Mouse (Mus musculus) forebrain, postnatal 0 days (tissue): ENCODE measurements around the gene Lmo2. TPM values are rescaled to one million over a fixed set of nuclear protein-coding genes. Genes with fewer than 3 reads are reported as not detected.
"Not testable (repeated sequence)": the region's sequence is repeated elsewhere in the genome, so short reads cannot be mapped to it uniquely, and the experiment has no call there.

ENCODE experiments used
- ATAC-seq: fragments of 200-750 bp; cut with Nextera tagmentation; 2 replicates; pipeline ENCODE4 v1.8.0; 2017; ENCODE audit warnings: mild to moderate bottlenecking, moderate library complexity
- DNase-seq: peaks from one replicate; pipeline ENCODE4 v3.0.0-alpha.2; 2015
- H3K27ac ChIP-seq: fragments of 300-500 bp; sonication (generic); 2 replicates; pipeline ENCODE4 v1.5.1; 2014; ENCODE audit warnings: low read depth, mild to moderate bottlenecking, antibody characterized with exemption, low read length, moderate library complexity, mixed read lengths
- H3K27me3 ChIP-seq: fragments of 300-500 bp; sonication (generic); 2 replicates; pipeline ENCODE4 v1.6.1; 2014; ENCODE audit warnings: mild to moderate bottlenecking, low read length, mixed read lengths; ENCODE audit not compliant: insufficient read depth
- H3K36me3 ChIP-seq: fragments of 300-500 bp; sonication (generic); 2 replicates; pipeline ENCODE4 v1.6.1; 2014; ENCODE audit warnings: mild to moderate bottlenecking, moderate library complexity; ENCODE audit not compliant: insufficient read depth
- H3K4me1 ChIP-seq: fragments of 300-500 bp; sonication (generic); 2 replicates; pipeline ENCODE4 v1.6.1; 2014; ENCODE audit warnings: antibody characterized with exemption; ENCODE audit not compliant: insufficient read depth
- H3K4me2 ChIP-seq: fragments of 300-500 bp; sonication (generic); 2 replicates; pipeline ENCODE4 v1.6.1; 2014; ENCODE audit warnings: low read depth, mild to moderate bottlenecking, moderate library complexity
- H3K4me3 ChIP-seq: fragments of 300-500 bp; sonication (generic); 2 replicates; pipeline ENCODE4 v1.5.1; 2014; ENCODE audit warnings: low read depth, low read length, mixed read lengths
- H3K9ac ChIP-seq: fragments of 300-500 bp; sonication (generic); 2 replicates; pipeline ENCODE4 v1.6.1; 2014; ENCODE audit warnings: mild to moderate bottlenecking
- H3K9me3 ChIP-seq: fragments of 300-500 bp; sonication (generic); 2 replicates; pipeline ENCODE4 v1.6.1; 2016; ENCODE audit warnings: low read length
- CTCF ChIP-seq: sonication (generic); IDR thresholded peaks from 2 replicates; pipeline ENCODE4 v1.5.1; 2016; ENCODE audit warnings: antibody characterized with exemption, control low read depth, low read depth
- WGBS: fragments of 180-500 bp; shearing (Covaris S2); extraction: QIAGEN DNeasy Blood & Tissue Kit; methylation state at CpG from one replicate; pipeline ENCODE4 v1.1.7; 2014; 5-methylcytosine and 5-hydroxymethylcytosine counted together
- polyA plus RNA-seq: library from polyadenylated mRNA; unstranded; fragments of >200 nt; fragmentation: Nextera tagmentation; extraction: Ambion mirVana; gene quantifications from 2 replicates; pipeline ENCODE4 v1.2.1, GENCODE M21; 2015
- total RNA-seq: library from RNA; depleted of rRNA; stranded (reverse); fragments of >200 nt; gene quantifications from 2 replicates; pipeline ENCODE4 v1.2.3, GENCODE M21; 2014

Lmo2 gene
- total and polyA plus RNA-seq, 2 experiments from 2014 or later, result 19.9 to 26.9 TPM

GRCm38 (mm10) chr2:103977216-103977615 lies 19.4 kb downstream of the Lmo2 start:
- no peak for ATAC-seq
- Histone ChIP-seq H3K9me3 (no peaks in the 10 kb centered on the region), H3K4me3 (no peak overlapping the region), H3K4me1 (no peaks in the 10 kb centered on the region), H3K4me2 (no peak overlapping the region), H3K27me3 (no peaks in the 10 kb centered on the region), H3K27ac (no peak overlapping the region), H3K36me3 (no peaks in the 10 kb centered on the region), H3K9ac (no peak overlapping the region)
- no peak for TF ChIP-seq CTCF
- no peak for DNase-seq
- 47% methylated on average over 8 of the region's 8 CpGs for WGBS

- no peak for DNase-seq
- Histone ChIP-seq H3K27ac (no peak overlapping the region), H3K36me3 (no peaks in the 10 kb centered on the region), H3K27me3 (no peaks in the 10 kb centered on the region), H3K9ac (no peak overlapping the region), H3K9me3 (no peaks in the 10 kb centered on the region), H3K4me1 (no peaks in the 10 kb centered on the region), H3K4me3 (no peak overlapping the region), H3K4me2 (no peak overlapping the region)
- no peak for ATAC-seq
- TF ChIP-seq CTCF, result no peak
- 10% methylated on average over 9 of the region's 9 CpGs for WGBS
Observed at GRCm38 (mm10) chr2:103977716-103978115, 19.9 kb downstream of the Lmo2 start.

GRCm38 (mm10) chr2:103982250-103982649 lies 24.5 kb downstream of the Lmo2 start:
- DNase-seq, result peak; percentile 88
- no peaks in the 10 kb centered on the region for H3K36me3 ChIP-seq
- no peak overlapping the region for H3K4me3 ChIP-seq
- no peak overlapping the region for H3K27ac ChIP-seq
- no peak overlapping the region for H3K9ac ChIP-seq
- 5% methylated on average over 5 of the region's 5 CpGs for WGBS
- H3K4me1 ChIP-seq, result no peaks in the 10 kb centered on the region
- H3K27me3 ChIP-seq, result no peaks in the 10 kb centered on the region
- H3K4me2 ChIP-seq, result no peak overlapping the region
- H3K9me3 ChIP-seq, result no peaks in the 10 kb centered on the region
- ATAC-seq, result peak; percentile 93
- peak; percentile 92 for TF ChIP-seq CTCF

- Histone ChIP-seq H3K4me3 (no peak overlapping the region), H3K27me3 (no peaks in the 10 kb centered on the region), H3K9me3 (no peaks in the 10 kb centered on the region), H3K9ac (no peak overlapping the region), H3K4me2 (no peak overlapping the region), H3K36me3 (no peaks in the 10 kb centered on the region), H3K4me1 (no peaks in the 10 kb centered on the region), H3K27ac (no peak overlapping the region)
- ATAC-seq, result no peak
- WGBS, result 93% methylated on average over 10 of the region's 10 CpGs
- TF ChIP-seq CTCF, result no peak
- DNase-seq, result no peak
Observed at GRCm38 (mm10) chr2:103983146-103983545, 25.4 kb downstream of the Lmo2 start.

GRCm38 (mm10) chr2:103987595-103987994 lies 29.8 kb downstream of the Lmo2 start:
- H3K4me1 ChIP-seq, H3K9me3 ChIP-seq, ATAC-seq, H3K36me3 ChIP-seq, H3K4me3 ChIP-seq, H3K4me2 ChIP-seq, DNase-seq, H3K9ac ChIP-seq, H3K27ac ChIP-seq, H3K27me3 ChIP-seq: not testable (repeated sequence)
- 77% methylated on average over 5 of the region's 8 CpGs for WGBS

GRCm38 (mm10) chr2:103989724-103990123 lies 31.9 kb downstream of the Lmo2 start:
- H3K9me3 ChIP-seq, result no peaks in the 10 kb centered on the region
- H3K27ac ChIP-seq, result no peak overlapping the region
- ATAC-seq, result no peak
- H3K27me3 ChIP-seq, result no peaks in the 10 kb centered on the region
- H3K4me3 ChIP-seq, result no peak overlapping the region
- no peaks in the 10 kb centered on the region for H3K36me3 ChIP-seq
- TF ChIP-seq CTCF, result no peak
- H3K4me2 ChIP-seq, result no peak overlapping the region
- DNase-seq, result no peak
- H3K9ac ChIP-seq, result no peak overlapping the region
- H3K4me1 ChIP-seq, result no peaks in the 10 kb centered on the region
- whole genome bisulfite sequencing, result 88% methylated on average over 6 of the region's 6 CpGs

- ATAC-seq, result no peak
- H3K9ac ChIP-seq, result no peak overlapping the region
- no peak overlapping the region for H3K27ac ChIP-seq
- no peaks in the 10 kb centered on the region for H3K4me1 ChIP-seq
- no peaks in the 10 kb centered on the region for H3K36me3 ChIP-seq
- no peak for DNase-seq
- no peak overlapping the region for H3K4me2 ChIP-seq
- H3K27me3 ChIP-seq, result no peaks in the 10 kb centered on the region
- H3K4me3 ChIP-seq, result no peak overlapping the region
- no peaks in the 10 kb centered on the region for H3K9me3 ChIP-seq
- TF ChIP-seq CTCF, result peak; percentile 15; the same call in 1 of the 2 replicates
Observed at GRCm38 (mm10) chr2:103991303-103991702, 33.5 kb downstream of the Lmo2 start.

DNA sequence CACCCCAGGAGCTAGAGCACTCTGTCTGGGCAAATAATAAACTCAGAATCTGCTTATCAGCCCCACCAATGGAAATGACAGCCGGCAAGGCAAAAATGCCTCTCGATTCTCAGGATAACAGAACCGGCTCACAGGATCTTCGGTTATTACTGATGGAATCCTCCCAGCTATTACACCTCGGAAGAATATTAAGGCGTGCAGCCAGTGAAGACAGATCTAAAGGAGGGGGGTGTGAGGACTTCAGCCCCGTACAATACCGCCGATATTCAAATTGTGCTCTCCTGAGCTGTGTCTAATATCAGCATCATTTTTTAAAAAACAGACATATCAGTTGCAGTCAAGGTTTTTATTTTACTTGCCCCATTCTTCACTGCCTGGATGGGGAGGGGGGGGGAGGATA lies 34.4 kb downstream of the Lmo2 start:
- Histone ChIP-seq H3K4me3 (no peak overlapping the region), H3K27ac (no peak overlapping the region), H3K9ac (no peak overlapping the region), H3K4me1 (no peaks in the 10 kb centered on the region), H3K27me3 (no peaks in the 10 kb centered on the region), H3K4me2 (peak overlapping the region; percentile 9; the same call in 1 of the 2 replicates), H3K9me3 (no peaks in the 10 kb centered on the region), H3K36me3 (no peaks in the 10 kb centered on the region)
- TF ChIP-seq CTCF, result no peak
- 58% methylated on average over 9 of the region's 9 CpGs for WGBS
- ATAC-seq (peak; percentile 42; the same call in 1 of the 2 replicates), DNase-seq (no peak)
